Mouse (Mus musculus): ENCODE results near the gene Fbxw17.
"Not testable (repeated sequence)": the region's sequence is repeated elsewhere in the genome, so short reads cannot be mapped to it uniquely, and the experiment has no call there.

Gene Fbxw17

DNA sequence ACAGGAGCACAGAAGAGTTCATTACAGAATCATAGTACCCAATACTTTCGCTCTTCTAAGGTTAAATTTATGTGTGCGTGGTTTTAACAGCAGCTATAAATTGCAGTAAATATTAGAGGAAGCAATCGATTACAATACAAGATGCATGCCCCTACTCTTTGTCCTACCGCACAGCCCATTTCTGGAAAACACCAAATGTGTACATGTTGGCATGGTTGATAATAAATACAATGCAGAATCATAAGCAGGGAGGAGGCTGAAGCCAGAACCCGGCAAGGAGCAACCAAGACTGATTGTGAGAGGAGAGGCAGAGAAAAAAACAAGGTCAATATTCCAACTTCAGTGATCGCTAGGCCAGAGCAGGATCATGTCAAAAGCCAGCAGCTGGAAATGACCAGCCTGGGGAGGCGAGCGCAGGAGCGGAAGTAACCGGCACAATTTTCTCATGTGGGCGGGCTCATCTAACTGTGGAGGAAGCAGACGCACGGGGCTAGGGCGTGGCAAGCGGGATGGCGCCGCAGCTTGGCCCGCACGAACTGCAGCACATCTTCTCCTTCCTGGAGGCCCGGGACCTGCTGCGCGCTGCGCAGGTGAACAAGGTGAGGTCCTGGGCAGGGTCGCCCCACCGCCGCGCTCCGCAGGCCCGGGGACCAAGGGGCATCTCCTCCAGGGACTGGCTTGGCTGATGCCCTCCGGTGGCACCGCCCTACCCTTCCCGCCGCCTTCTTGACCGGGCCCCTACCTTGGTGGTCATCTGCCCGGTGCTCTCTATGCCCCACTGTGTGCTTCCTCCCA is at the start of gene Fbxw17:
Gene Fbxw17 (plus strand): TSS at position 476 of the 795 bp plus-strand sequence.
- peak; percentile 52 for DNase-seq (ENCODE audit: low read depth)

DNA sequence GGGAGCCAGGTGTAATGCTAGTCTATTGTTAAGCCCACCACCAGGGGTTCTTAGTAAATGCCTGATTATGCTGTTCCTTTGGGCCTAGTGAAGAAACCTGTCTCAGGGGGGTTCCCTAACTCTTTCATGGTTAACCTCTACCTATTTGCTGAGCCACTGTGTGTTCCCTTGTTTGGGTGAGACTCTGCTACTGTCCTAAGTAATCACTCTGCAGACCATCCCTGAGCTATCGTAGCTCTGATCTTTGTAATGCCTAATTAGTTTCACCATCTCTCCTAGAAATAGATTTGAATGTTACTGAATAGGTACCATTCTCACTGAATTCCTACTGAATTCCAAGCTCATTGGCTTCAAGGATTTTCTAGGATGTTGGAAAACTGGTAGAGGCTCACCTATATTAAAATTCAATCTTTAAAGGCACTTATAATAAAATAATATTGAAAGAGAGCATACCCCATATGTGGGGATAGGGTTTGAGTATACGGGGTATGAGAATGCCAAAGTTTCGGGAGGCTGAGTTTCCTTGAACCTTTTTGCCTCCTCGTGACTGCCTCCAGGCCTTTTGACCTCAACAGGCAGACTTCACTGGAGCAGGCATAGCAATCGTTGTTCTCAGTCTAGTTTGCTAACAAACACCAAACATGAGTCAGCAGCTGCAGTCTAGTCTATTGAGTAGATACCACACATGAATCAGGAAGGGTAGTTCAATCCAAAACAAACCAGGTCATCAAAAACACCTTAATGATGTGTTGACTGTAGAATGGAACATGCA is 44.5 kb upstream of the Fbxw17 start:
- not testable (repeated sequence) for DNase-seq (ENCODE audit: low read depth)

DNA sequence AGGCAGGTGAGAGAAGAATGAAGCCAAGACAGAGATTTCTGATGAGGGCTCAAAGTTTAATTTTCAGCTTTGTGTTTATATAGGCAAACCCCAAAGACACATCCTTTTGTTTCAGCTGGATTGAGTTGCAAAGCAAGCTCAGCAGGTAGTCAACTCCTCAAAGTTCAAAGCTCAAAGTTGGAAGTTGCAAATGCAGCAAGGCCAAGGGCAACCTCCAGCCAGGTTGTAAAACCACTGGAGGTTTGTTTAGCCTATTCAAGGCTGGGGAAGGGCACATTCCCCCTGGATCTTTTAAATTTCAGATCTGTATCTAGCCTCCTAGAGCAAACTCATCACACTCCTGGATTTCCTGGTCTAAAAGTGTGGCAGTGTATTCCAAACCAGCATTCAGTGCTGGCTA is 28.5 kb upstream of the Fbxw17 start:
- DNase-seq (ENCODE audit: low read depth), result not testable (repeated sequence)

DNA sequence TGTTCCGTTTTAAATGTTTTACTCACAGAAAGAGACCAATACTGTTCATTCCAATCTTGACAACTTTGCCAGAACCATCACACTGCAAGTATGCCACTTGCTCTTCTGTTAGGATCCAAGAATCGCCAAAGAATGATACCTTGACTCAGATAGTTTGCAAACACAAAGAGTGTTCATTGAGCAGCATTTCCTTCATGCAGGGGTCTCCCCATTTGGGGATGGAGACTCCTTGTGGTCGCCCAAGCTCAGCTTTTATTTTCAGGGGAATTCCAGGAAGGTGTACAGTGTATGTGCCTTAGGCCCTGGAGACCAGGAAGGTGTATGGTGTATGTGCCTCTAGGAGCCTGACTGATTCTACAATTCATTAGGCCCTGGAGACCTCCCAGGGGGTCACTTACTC is 757 bp downstream of the Fbxw17 start:
- DNase-seq (ENCODE audit: low read depth), result no peak

DNA sequence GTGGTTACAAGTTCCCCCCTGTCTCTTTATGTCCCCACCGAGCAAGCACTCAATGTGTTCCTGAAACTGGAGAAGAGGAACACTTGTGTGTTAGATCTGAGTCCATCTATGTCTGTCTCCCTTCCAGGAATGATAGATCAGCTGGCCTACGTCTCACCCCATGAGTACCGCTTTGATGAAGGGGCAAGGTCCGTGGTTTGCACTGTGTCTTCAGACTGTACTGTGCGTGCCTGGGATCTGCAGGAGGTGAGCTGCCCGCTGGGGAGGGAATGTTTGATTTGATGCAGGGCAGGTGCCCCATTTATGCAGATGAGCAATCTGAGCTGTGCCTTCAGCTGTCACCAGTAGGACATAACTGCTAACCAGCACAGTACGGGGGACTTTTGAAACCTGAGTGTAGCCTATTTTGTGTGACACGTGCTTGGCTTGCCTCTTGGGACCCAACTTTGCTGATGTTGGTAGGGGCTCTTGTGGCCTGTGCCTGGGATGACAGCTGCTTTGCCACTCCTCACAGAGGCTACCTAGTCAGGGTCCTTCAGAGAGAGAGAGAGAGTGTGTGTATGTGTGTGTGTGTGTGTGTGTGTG is 6.1 kb downstream of the Fbxw17 start:
- DNase-seq (ENCODE audit: low read depth), result no peak

DNA sequence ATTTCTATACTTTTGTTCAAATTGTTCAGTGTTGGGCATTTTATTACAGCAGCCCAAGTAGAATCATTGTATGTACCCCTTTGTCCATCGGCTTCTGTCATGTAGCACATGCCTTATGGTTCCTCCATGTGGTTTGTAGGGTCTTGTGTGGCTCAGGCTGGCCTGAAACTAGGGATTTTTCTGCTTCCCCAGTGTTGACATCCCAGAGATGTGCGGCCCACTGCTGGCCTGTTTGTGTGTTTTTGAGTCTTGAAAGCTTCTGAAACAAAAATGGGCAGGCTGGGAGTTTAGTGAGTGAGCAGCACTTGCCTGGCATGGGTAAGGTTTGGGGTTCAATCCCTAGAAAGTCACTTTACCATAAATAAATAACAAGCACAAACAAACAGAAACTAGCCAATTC is 6.9 kb downstream of the Fbxw17 start:
- DNase-seq (ENCODE audit: low read depth), result no peak

DNA sequence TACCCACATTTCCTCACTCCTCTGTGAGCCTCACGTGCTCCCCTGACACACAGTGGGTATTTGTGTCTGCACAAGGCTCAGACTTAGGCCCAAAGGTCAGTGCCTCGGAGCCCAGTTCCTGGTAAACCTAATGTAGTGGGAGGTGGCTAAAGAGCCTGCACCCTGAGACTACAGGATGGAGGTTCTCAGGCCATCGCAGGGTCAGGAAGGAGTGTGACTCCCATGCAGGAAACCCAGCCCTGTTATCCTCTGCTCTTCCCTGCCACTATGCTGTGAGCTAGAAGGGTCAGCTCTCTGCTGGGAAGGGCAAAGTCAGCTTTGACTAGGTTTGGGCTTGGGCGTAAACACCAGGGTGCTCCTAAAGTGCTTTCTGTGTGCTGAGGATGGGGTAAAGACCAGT is 9.0 kb downstream of the Fbxw17 start:
- no peak for DNase-seq (ENCODE audit: low read depth)

DNA sequence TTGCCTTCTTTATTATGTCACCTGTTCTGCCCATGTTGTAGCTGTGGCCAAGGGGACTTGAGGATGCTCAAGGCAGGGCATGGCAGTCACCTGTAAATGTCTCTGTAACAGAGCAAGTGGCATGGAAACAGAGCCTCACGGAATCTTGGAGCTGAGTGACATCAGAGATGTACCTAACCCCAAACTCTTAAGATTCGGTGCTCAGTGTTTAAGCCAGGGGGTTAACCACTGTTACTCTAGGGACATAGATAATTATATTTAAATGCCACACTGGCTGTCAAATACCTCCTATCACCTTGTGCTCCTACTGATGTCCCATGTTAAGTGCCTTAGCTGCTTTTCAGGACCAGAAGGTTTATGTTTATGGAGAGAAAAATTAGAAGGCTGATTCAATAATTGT is 26.1 kb downstream of the Fbxw17 start, which contains the start of gene Gm47429:
Gene Gm47429 (minus strand): TSS at position 101 of the 400 bp plus-strand sequence.
- no peak for DNase-seq (ENCODE audit: low read depth)

DNA sequence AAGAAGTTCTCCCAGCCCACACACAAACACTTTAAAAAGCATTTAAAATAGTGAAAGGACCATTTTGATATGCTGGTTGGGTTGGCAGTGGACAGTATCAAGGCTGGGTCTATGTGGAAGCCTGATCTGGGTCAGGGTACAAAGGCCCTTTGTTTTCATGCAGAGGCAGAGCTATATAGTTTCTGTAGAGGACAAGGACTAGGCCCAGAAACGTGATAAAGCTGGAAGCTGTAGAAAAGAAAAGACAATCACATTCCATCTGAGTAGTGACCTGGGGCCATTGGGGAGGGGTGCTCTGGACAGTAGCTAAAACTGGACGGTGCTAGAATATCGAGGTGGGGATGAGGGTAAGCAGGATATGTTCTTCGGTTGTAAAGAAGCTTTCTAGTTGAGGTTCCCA is 27.6 kb downstream of the Fbxw17 start:
- no peak for DNase-seq (ENCODE audit: low read depth)

DNA sequence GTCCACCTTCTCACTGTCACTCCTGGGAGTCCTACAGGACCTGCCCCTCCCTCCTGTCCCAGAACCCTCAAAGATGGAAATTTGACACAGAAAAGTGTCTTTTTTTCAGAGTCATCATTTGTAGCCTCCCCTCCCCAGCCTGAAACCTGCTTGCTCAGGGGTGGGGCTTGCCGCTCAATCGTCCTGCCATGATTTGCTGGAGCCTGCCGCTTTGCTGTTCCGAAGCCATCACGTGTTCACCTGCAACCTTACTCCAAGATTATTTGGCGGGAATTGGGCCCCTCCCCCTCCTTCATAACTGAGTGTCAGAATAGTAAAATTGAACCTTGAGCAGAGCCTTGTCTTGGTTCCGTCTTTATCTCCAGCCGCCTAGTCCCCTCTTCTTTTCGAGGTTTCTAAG is 34.6 kb downstream of the Fbxw17 start:
- not testable (repeated sequence) for DNase-seq (ENCODE audit: low read depth)

DNA sequence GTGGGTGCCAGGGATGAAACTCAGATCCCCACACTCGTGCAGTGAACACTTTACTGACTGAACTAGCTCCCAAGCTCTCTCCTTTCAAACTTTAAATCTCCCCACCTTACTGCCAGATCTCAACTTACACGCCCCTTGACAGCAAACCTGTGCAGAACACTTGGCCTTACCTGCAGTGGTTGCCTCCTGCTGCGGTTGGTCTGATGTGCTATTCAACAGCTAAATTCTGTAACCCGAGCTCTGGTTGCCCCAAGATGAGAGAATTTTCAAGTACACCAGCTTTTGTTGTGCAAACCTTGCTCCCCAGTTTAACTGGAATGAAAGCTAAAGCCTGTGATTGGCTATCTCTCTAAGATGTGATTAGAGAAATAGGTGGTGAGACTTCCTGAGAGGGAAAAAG is 35.8 kb downstream of the Fbxw17 start:
- DNase-seq (ENCODE audit: low read depth), result no peak

DNA sequence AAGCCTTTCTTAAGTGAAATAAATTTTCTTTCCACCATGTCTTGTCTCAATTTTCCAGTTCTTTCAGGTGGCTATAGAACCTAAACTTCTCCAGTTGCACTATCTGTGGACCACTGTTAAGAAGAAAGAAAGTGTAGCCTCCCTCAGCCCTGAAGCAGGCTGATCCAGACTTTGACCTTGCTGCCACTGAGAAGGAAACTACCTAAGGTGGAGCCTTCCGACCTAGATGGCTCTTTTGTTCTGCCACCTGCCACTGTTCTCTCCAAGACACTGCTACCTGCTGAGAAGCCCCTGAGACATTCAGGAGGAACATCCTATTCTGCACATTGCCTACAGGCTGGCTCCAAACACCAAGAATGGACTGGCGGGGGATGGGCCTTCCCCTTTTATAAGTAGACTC is 42.8 kb downstream of the Fbxw17 start:
- DNase-seq (ENCODE audit: low read depth), result not testable (repeated sequence)

DNA sequence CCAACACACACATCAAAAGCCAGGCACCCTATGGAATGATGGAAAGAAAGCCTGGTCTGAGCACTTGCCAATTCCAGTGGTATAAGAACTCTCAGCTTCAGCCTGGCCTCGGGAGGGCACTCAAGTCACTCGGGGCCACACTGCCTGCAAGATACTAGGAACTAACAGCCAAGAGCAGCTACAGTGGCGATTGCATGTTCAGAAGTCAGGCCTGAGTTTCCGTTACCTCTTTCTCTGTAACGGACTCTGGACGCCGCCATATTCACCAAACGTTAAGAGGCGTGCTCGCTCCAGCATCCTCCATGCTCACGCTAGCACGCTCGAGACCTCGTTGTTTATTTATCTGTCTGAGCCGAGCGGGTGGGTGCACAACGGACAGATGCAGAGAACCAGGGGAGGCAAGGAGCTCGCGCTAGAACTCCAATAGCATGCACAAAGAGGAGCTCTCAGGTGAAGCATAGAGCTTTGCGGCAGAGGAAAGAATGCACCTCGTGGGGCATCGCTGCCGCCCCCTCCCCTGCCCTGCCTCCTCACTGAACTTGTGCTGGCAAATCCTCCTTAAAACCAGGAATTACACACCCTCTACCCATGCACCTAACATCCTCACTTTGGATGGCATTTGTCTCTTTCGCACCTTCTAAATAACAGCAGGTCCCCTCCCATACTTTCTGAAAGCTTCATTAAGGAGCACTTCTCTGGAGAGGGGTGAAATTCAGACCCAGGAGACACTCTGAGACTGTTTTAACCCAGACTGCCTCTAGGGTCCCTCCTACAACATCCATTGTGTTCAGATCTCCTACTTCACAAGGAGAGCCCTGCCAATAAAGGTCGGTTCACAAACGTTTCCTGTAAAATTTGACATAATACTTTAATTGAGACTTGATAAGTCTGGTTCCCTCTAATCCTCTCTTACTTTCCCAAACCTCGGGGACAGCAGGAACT is 47.2 kb downstream of the Fbxw17 start:
- no peak for DNase-seq (ENCODE audit: low read depth)

DNA sequence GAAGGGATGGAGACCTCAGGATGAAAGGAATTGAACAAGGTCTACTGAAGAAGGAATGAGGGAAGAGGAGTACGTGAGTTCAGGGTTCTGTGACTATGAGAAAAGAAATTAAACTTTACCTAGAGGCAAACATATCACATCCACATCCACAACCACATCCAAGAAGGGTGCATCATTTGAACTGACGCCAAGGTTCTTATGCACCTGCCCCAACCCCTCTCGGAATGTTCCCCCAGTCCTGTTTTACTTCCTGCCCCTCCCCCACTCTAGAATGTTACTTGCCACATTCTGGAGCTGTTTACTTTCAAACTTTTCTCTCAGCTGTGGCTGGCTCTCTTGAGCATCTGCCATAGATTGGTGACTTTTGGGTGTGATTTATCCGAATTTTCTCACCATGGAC is 49.3 kb downstream of the Fbxw17 start, which contains the start of gene Nutm2:
Gene Nutm2 (plus strand): TSS at position 301 of the 400 bp plus-strand sequence.
- no peak for DNase-seq (ENCODE audit: low read depth)

All from c-Kit-positive CD71-negative TER-119-negative erythroid progenitor cells, embryonic 14.5 days (primary cell).